Mouse (Mus musculus): Measurements from ENCODE around the gene Apol8. TPM values are rescaled to one million over a fixed set of nuclear protein-coding genes. Genes with fewer than 3 reads are reported as not detected.

Gene Apol8
- polyA plus RNA-seq, 1 experiment from 2014 or later, result not detected

DNA sequence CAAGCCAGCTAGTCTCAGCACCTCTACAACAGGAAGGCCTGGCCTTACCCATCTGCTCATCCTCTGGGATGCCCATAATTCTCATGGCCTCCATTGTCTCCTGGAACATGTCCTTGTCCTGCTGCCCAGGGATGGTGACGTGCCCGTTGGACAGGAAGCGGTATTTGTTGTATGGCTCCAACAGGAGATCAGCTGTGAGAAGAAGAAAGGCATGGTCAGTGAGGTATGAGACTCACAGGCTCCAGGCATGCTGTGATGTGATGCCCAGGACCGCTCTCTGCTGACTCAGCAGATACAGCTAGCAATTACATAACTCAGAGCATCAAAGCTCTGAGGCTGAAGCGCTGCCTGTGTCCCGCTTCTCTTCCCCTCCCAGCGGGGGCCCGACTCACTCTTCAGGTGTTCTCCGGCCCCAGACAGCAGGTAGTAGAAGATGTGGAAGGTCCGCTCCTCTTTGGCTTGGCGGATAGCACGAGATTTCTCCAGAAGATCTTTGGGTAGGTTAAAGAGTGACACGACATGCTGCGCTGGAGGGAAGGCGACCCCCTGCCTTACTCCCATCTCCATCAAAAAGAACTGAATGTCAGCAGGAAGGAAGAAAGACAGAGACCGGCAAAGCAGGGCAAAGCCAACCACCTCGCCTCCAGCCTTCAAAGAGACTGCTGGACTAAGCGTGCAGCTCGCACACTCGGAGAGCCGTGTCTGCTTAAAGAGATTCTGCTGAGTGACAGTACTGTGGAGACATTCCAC, 34.0 kb upstream of the Apol8 start:
- no peak for ATAC-seq (ENCODE audit: low FRiP score, low TSS enrichment)
- Histone ChIP-seq H3K27ac (ENCODE audit: low read depth, low read length) (no peak overlapping the region), H3K9me3 (ENCODE audit: control insufficient read depth, low read length) (no peaks in the 10 kb centered on the region), H3K4me3 (ENCODE audit: low read length) (no peak overlapping the region), H3K27me3 (ENCODE audit: control insufficient read depth, insufficient read depth, low read length) (no peaks in the 10 kb centered on the region), H3K4me1 (ENCODE audit: control insufficient read depth, insufficient read depth, low read length) (no peaks in the 10 kb centered on the region), H3K9ac (ENCODE audit: low read depth, low read length) (no peak overlapping the region), H3K36me3 (ENCODE audit: control insufficient read depth, insufficient read depth, low read length) (peaks cover 96% of the 10 kb centered on the region), H3K4me2 (replicated peaks; ENCODE audit: low read depth, low read length) (no peak overlapping the region)
- WGBS, result 93% methylated on average over 21 of the region's 21 CpGs

DNA sequence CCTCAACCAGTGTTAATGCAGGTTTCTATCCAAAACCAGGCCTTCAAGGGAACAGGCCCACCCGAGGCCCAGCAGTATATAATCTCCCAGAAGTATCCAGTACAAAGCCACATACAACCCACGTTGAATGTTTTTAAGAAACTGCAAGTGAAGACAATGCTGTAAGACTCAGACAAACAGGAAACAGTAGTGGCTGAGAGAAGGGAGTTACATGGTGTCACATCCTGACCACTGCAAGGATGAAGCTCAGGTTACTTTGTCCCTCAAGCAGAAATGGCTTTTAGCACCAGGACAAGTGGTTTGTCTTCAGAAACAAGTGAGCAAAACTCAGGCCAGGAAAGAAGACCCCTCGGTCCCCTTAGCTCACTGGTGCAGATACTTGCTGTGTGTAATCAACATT, 32.4 kb upstream of the Apol8 start:
- Histone ChIP-seq H3K4me3 (ENCODE audit: low read length) (no peak overlapping the region), H3K36me3 (ENCODE audit: control insufficient read depth, insufficient read depth, low read length) (peaks cover 98% of the 10 kb centered on the region), H3K4me2 (replicated peaks; ENCODE audit: low read depth, low read length) (no peak overlapping the region), H3K27ac (ENCODE audit: low read depth, low read length) (no peak overlapping the region), H3K9ac (ENCODE audit: low read depth, low read length) (no peak overlapping the region), H3K9me3 (ENCODE audit: control insufficient read depth, low read length) (no peaks in the 10 kb centered on the region), H3K4me1 (ENCODE audit: control insufficient read depth, insufficient read depth, low read length) (no peaks in the 10 kb centered on the region), H3K27me3 (ENCODE audit: control insufficient read depth, insufficient read depth, low read length) (no peaks in the 10 kb centered on the region)
- no peak for ATAC-seq (ENCODE audit: low FRiP score, low TSS enrichment)
- WGBS, result 80% methylated on average over 3 of the region's 3 CpGs

DNA sequence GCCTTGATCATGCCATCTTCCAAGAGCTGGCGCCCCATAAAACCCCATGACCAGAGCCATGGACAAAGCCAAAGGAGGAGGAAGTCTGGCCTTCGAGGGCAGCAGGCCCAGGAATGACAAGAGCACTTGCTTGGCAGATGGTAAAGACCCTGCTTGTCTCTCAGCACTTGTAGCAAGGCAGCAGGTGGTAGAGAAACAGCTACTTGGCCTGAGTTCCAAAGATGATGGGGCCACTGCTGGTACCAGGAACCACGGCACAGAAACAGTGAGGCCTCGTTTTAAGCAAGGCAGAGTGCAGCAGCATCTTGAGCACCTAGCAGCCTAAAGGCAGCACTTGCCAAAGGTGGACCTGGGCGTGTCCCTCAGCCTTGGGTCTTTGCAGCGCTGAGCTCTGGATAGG, 31.6 kb upstream of the Apol8 start:
- no peak overlapping the region for H3K27ac ChIP-seq (ENCODE audit: low read depth, low read length)
- ATAC-seq (ENCODE audit: low FRiP score, low TSS enrichment), result no peak
- no peak overlapping the region for H3K4me2 ChIP-seq (replicated peaks; ENCODE audit: low read depth, low read length)
- no peak overlapping the region for H3K4me3 ChIP-seq (ENCODE audit: low read length)
- H3K27me3 ChIP-seq (ENCODE audit: control insufficient read depth, insufficient read depth, low read length), result no peaks in the 10 kb centered on the region
- H3K4me1 ChIP-seq (ENCODE audit: control insufficient read depth, insufficient read depth, low read length), result no peaks in the 10 kb centered on the region
- no peaks in the 10 kb centered on the region for H3K9me3 ChIP-seq (ENCODE audit: control insufficient read depth, low read length)
- no peak overlapping the region for H3K9ac ChIP-seq (ENCODE audit: low read depth, low read length)
- WGBS, result 91% methylated on average over 6 of the region's 6 CpGs
- H3K36me3 ChIP-seq (ENCODE audit: control insufficient read depth, insufficient read depth, low read length), result peaks cover 99% of the 10 kb centered on the region

DNA sequence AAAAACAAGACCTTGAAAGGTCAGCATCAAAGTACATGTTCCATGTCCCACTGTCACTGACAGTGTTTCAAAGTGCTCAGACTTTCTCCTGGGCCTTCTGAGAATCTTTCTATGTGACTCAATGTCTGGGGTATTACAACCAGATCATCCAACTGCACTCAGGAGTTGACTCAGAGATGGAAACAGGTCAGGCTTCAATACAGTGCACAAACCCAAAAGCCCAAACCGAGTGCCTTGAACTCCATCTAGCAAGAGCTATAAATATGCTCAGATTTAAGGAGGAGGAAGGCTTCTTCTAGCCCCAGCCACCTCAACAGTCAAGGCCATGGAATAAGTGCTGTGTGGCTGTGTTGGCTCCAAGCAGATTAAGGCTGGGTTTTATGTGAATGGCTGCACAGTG, 29.0 kb upstream of the Apol8 start:
- Histone ChIP-seq H3K36me3 (ENCODE audit: control insufficient read depth, insufficient read depth, low read length) (peaks cover 100% of the 10 kb centered on the region), H3K4me2 (replicated peaks; ENCODE audit: low read depth, low read length) (no peak overlapping the region), H3K9me3 (ENCODE audit: control insufficient read depth, low read length) (no peaks in the 10 kb centered on the region), H3K4me1 (ENCODE audit: control insufficient read depth, insufficient read depth, low read length) (no peaks in the 10 kb centered on the region), H3K27ac (ENCODE audit: low read depth, low read length) (no peak overlapping the region), H3K4me3 (ENCODE audit: low read length) (no peak overlapping the region), H3K9ac (ENCODE audit: low read depth, low read length) (no peak overlapping the region), H3K27me3 (ENCODE audit: control insufficient read depth, insufficient read depth, low read length) (no peaks in the 10 kb centered on the region)
- 54% methylated on average over 1 of the region's 1 CpGs for WGBS
- ATAC-seq (ENCODE audit: low FRiP score, low TSS enrichment), result no peak

DNA sequence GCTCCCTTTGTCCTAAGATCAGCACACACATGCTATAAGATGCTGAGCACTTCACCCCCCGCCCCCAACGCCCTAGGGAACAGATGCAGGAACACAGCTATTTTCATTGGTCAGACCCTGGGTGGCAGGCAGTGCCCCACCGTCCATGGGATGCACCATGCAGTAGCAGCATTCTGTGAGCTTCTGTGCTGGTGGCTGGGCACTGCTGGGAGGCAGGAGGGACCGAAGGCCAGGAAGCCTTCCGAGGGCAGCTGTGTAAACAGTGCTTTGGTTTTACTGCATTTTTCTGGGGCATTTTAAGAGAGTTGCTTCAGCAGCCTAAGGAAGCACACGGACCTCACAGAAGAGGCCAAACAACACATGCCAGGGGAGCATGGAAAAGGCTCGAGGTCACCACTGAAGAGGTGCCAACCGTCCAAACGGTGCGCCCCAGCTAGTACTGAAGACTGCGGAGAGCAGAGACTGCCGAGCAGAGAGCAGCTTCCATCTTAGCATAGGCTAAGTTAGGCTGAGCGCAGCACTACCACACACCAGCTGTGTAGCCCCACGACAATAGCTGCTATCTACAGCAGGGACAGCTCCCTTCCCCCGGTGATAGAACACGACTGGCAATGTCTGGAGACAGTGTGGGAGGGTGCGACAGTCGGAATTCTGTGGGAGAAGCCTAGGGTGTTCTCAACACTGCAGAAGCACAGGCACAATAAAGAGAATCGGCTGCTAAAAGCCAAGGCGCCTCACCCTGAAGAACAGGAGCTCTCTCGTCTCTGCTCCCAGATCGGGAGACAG, 27.4 kb upstream of the Apol8 start:
- ATAC-seq (ENCODE audit: low FRiP score, low TSS enrichment), result peak; percentile 54; the same call in 1 of the 2 replicates
- Histone ChIP-seq H3K4me2 (replicated peaks; ENCODE audit: low read depth, low read length) (no peak overlapping the region), H3K4me1 (ENCODE audit: control insufficient read depth, insufficient read depth, low read length) (no peaks in the 10 kb centered on the region), H3K9me3 (ENCODE audit: control insufficient read depth, low read length) (no peaks in the 10 kb centered on the region), H3K27ac (ENCODE audit: low read depth, low read length) (no peak overlapping the region; the same call in 1 of the 2 replicates), H3K36me3 (ENCODE audit: control insufficient read depth, insufficient read depth, low read length) (peaks cover 100% of the 10 kb centered on the region), H3K4me3 (ENCODE audit: low read length) (no peak overlapping the region), H3K27me3 (ENCODE audit: control insufficient read depth, insufficient read depth, low read length) (no peaks in the 10 kb centered on the region), H3K9ac (ENCODE audit: low read depth, low read length) (no peak overlapping the region)
- WGBS, result 49% methylated on average over 22 of the region's 22 CpGs

DNA sequence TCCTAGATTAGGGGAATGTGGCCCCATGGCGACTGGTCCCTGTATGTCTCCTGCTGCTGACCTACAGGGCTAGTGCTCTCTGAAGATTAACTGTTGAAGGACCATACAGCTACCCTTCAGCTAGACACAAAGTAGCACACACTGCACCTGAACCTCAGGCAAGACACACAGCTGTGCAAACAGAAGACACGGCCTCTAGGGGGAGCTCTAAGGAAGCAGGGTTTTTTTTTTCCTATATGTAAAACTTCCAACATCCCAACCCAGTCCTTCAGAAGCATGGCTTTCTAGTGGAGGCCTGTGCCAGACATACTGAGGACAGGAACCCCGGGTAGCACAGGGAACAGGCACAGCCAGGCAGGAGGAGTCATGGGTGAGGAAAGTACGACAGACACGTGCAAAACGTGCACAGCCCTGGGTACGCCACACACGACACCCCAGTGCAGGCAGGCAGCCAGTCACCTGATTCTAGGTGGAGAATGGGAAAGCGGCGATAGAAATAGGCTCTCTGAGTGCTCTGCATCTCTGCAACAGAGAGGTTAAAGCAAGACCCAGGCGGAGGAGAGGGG, 25.7 kb upstream of the Apol8 start:
- peaks cover 100% of the 10 kb centered on the region for H3K36me3 ChIP-seq (ENCODE audit: control insufficient read depth, insufficient read depth, low read length)
- WGBS, result 81% methylated on average over 11 of the region's 11 CpGs

DNA sequence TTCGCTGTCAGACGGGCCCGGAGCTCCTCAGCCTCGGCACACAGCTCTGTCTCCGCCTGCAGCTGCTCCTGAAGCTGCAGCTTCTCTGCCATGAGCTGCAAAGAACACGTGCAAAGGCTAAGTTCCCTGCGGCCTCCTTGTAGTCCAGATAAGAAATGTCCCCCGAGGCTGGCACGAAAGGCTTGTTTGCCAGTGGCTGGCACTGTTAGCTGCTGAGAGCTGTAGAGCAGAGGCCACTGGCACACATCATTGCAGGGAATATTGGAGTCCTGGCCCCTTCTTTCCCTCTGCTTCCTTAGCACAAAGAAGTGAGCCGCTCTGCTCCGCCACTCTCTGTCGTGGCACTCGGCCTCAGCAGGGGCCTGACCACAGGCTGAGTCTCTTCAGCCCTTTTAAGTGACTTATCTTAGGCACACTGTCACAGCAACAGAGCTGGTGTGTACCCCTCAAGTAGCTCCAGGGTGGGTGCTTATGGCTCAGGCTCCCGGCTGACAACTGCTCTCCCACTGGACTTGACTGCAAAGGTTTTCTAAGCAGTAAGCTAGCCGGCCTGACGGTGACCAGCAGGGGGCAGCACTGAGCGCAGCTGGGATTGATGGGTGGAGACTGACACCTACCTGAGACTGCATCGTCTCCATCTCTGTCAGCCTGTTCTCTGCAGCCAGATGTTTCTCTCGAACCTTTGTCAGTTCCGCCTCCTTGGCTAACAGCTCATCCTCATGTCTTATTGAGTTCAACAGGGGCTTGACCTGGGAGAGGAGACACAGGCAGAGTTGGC, 18.6 kb upstream of the Apol8 start:
- Histone ChIP-seq H3K9ac (ENCODE audit: low read depth, low read length) (no peak overlapping the region), H3K4me3 (ENCODE audit: low read length) (no peak overlapping the region), H3K27me3 (ENCODE audit: control insufficient read depth, insufficient read depth, low read length) (no peaks in the 10 kb centered on the region), H3K4me2 (replicated peaks; ENCODE audit: low read depth, low read length) (no peak overlapping the region), H3K4me1 (ENCODE audit: control insufficient read depth, insufficient read depth, low read length) (no peaks in the 10 kb centered on the region), H3K36me3 (ENCODE audit: control insufficient read depth, insufficient read depth, low read length) (peaks cover 98% of the 10 kb centered on the region), H3K27ac (ENCODE audit: low read depth, low read length) (no peak overlapping the region), H3K9me3 (ENCODE audit: control insufficient read depth, low read length) (no peaks in the 10 kb centered on the region)
- no peak for ATAC-seq (ENCODE audit: low FRiP score, low TSS enrichment)
- 68% methylated on average over 20 of the region's 20 CpGs for WGBS

More for the DNA sequence above, 25.7 kb upstream of the Apol8 start:
- H3K4me1 ChIP-seq (ENCODE audit: control insufficient read depth, insufficient read depth, low read length), result no peaks in the 10 kb centered on the region
- H3K27ac ChIP-seq (ENCODE audit: low read depth, low read length), result no peak overlapping the region
- no peak overlapping the region for H3K4me3 ChIP-seq (ENCODE audit: low read length)
- no peaks in the 10 kb centered on the region for H3K27me3 ChIP-seq (ENCODE audit: control insufficient read depth, insufficient read depth, low read length)
- no peak overlapping the region for H3K4me2 ChIP-seq (replicated peaks; ENCODE audit: low read depth, low read length)
- no peak for ATAC-seq (ENCODE audit: low FRiP score, low TSS enrichment)
- H3K9ac ChIP-seq (ENCODE audit: low read depth, low read length), result no peak overlapping the region
- H3K9me3 ChIP-seq (ENCODE audit: control insufficient read depth, low read length), result no peaks in the 10 kb centered on the region

DNA sequence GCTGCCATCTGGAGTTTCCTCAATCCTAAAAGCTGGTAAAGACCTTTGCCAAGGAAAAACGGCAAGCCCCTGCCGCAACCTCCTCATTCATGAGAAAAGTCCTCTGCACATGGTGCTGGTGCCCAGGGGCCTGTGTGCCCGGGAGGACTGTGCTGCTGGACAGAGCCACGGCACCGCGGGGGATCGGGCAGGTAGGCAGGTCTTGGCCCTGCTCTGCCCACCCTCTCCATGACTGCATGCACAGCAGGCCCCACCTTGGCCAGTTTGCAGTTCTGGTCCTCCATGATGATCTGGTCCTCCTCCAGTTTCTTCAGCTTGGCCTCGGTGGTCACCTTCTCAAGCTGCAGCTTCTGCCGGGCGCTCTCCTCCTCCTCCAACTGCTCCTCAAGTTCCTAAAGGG, 17.5 kb upstream of the Apol8 start:
- no peaks in the 10 kb centered on the region for H3K27me3 ChIP-seq (ENCODE audit: control insufficient read depth, insufficient read depth, low read length)
- no peak overlapping the region for H3K27ac ChIP-seq (ENCODE audit: low read depth, low read length)
- no peak for ATAC-seq (ENCODE audit: low FRiP score, low TSS enrichment)
- H3K36me3 ChIP-seq (ENCODE audit: control insufficient read depth, insufficient read depth, low read length), result peaks cover 98% of the 10 kb centered on the region
- H3K4me3 ChIP-seq (ENCODE audit: low read length), result no peak overlapping the region
- 94% methylated on average over 10 of the region's 10 CpGs for WGBS
- H3K9me3 ChIP-seq (ENCODE audit: control insufficient read depth, low read length), result no peaks in the 10 kb centered on the region
- no peak overlapping the region for H3K9ac ChIP-seq (ENCODE audit: low read depth, low read length)
- no peaks in the 10 kb centered on the region for H3K4me1 ChIP-seq (ENCODE audit: control insufficient read depth, insufficient read depth, low read length)
- H3K4me2 ChIP-seq (replicated peaks; ENCODE audit: low read depth, low read length), result no peak overlapping the region

Measured in kidney, embryonic 14.5 days (tissue).